ENCODE assay signal across 21 mouse cellular contexts in the genomic region with DNA sequence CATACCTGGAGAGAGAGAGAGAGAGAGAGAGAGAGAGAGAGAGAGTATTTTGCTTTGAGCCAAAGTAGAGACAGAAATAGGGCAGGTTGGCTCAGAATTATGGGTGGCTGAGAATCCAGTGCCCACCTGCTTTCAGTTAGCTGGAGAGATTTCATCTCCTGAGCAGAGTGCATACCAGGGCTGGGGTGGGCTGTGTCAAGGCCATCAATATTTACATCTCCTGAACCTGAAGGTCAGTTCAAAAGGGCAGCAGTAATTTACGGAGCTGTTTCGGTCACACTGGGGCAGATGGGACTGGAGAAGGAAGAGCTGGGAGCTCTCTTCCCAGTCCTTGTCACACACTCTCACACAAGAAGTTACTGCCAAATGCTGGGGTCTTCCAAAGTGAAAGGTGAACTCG.
DNase-seq lines count a peak whose midpoint lies in the region; ATAC-seq lines count a peak whose summit lies in the region.
"Had no signal": no experiment of that assay in that cellular context is flagged by ENCODE, and none has a peak within 500 bp of the region (broad histone marks: within the 10 kb centered on the region; RNA-seq: fewer than 3 reads in every experiment).

No protein-coding gene starts in this region.

- no peak overlapping the region for H3K27ac ChIP-seq in embryonic facial prominence, embryonic 11.5 days (replicated peaks; ENCODE audit: low read depth, low read length)
- peak overlapping the region; percentile 47 for H3K27ac ChIP-seq in neural tube, embryonic 11.5 days (ENCODE audit: low read depth, low read length)
- H3K27ac ChIP-seq: embryonic facial prominence, embryonic 13.5 days; forebrain, embryonic 12.5 days; hindbrain, embryonic 15.5 days had no signal

- no peak overlapping the region for H3K4me3 ChIP-seq in embryonic facial prominence, embryonic 11.5 days (ENCODE audit: low read depth, low read length)
- H3K4me3 ChIP-seq in neural tube, embryonic 11.5 days (ENCODE audit: low read depth, low read length): no peak overlapping the region
- H3K4me3 ChIP-seq: embryonic facial prominence, embryonic 13.5 days; forebrain, embryonic 12.5 days; heart, embryonic 10.5 days; hindbrain, embryonic 15.5 days had no signal

- no peak overlapping the region for H3K9ac ChIP-seq in embryonic facial prominence, embryonic 11.5 days (replicated peaks; ENCODE audit: low read length)
- no peak overlapping the region for H3K9ac ChIP-seq in neural tube, embryonic 11.5 days (ENCODE audit: low read length)
- H3K9ac ChIP-seq: embryonic facial prominence, embryonic 13.5 days; forebrain, embryonic 12.5 days; hindbrain, embryonic 15.5 days had no signal

- H3K36me3 ChIP-seq in embryonic facial prominence, embryonic 11.5 days (replicated peaks; ENCODE audit: control insufficient read depth, insufficient read depth, low read depth, low read length): no peaks in the 10 kb centered on the region
- no peaks in the 10 kb centered on the region for H3K36me3 ChIP-seq in neural tube, embryonic 11.5 days (ENCODE audit: control insufficient read depth, insufficient read depth, low read length)
- H3K36me3 ChIP-seq: embryonic facial prominence, embryonic 13.5 days; heart, embryonic 10.5 days; hindbrain, embryonic 15.5 days had no signal

- no peaks in the 10 kb centered on the region for H3K9me3 ChIP-seq in embryonic facial prominence, embryonic 11.5 days (replicated peaks; ENCODE audit: control insufficient read depth, low read length)
- no peaks in the 10 kb centered on the region for H3K9me3 ChIP-seq in neural tube, embryonic 11.5 days (ENCODE audit: control insufficient read depth, low read length)
- H3K9me3 ChIP-seq: embryonic facial prominence, embryonic 13.5 days; forebrain, embryonic 12.5 days; heart, embryonic 10.5 days; hindbrain, embryonic 15.5 days had no signal

- H3K27me3 ChIP-seq in embryonic facial prominence, embryonic 11.5 days (ENCODE audit: control insufficient read depth, insufficient read depth, low read length): no peaks in the 10 kb centered on the region
- no peaks in the 10 kb centered on the region for H3K27me3 ChIP-seq in neural tube, embryonic 11.5 days (ENCODE audit: control insufficient read depth, insufficient read depth, low read length)
- H3K27me3 ChIP-seq: CH12.LX; embryonic facial prominence, embryonic 13.5 days; forebrain, embryonic 12.5 days; hindbrain, embryonic 15.5 days; Patski had no signal

- peaks cover 3% of the 10 kb centered on the region; the same call in 1 of the 2 replicates for H3K4me1 ChIP-seq in embryonic facial prominence, embryonic 11.5 days (ENCODE audit: control insufficient read depth, insufficient read depth, low read length)
- peaks cover 54% of the 10 kb centered on the region for H3K4me1 ChIP-seq in neural tube, embryonic 11.5 days (ENCODE audit: control insufficient read depth, insufficient read depth, low read length)

- DNase-seq in embryo, embryonic 10 days (ENCODE audit: low spot score): peak; percentile 82
- peak; percentile 74 for DNase-seq in embryo, embryonic 11 days
- DNase-seq in embryonic facial prominence, embryonic 11.5 days (ENCODE audit: low spot score): peak; percentile 55
- peak; percentile 25 for DNase-seq in neural tube, embryonic 11.5 days (ENCODE audit: low spot score)
- no peak for DNase-seq in ovary, postnatal 14 days (ENCODE audit: low spot score)
- no peak for DNase-seq in spleen, postnatal 36 days (ENCODE audit: low spot score in 2 of 2)
- no peak for DNase-seq in adrenal gland, postnatal 36 days
- DNase-seq: adrenal gland, postnatal 25 days; cerebellum, adult 2 months; cerebellum, postnatal 10 days; gastrocnemius, postnatal 10 days; heart, adult 18-20 months; heart, postnatal 10 days had no signal

- ATAC-seq in embryonic facial prominence, embryonic 11.5 days (replicated peaks; ENCODE audit: insufficient number of reproducible peaks, low FRiP score, low TSS enrichment, low read depth): no peak
- ATAC-seq in neural tube, embryonic 11.5 days (ENCODE audit: insufficient read depth, low FRiP score, low TSS enrichment): no peak
- ATAC-seq: activated CD4-positive, CD25-positive, alpha-beta regulatory T cell, adult 4 months; forebrain, embryonic 16.5 days; Patski had no signal

- H3K4me2 ChIP-seq in embryonic facial prominence, embryonic 11.5 days (ENCODE audit: low read depth, low read length): no peak overlapping the region
- no peak overlapping the region for H3K4me2 ChIP-seq in neural tube, embryonic 11.5 days (ENCODE audit: low read depth)
- H3K4me2 ChIP-seq: embryonic facial prominence, embryonic 13.5 days; forebrain, embryonic 12.5 days; hindbrain, embryonic 15.5 days had no signal

- 16% methylated on average over 3 of the region's 3 CpGs for WGBS in embryonic facial prominence, embryonic 11.5 days
- 20% methylated on average over 3 of the region's 3 CpGs for WGBS in neural tube, embryonic 11.5 days

Comparison
In these comparisons a context has a peak if more than half of its experiments do, and no peak if none do; other contexts are left out.
1. DNase-seq: peak in embryo, embryonic 10 days (single experiment), embryo, embryonic 11 days (single experiment), embryonic facial prominence, embryonic 11.5 days (single experiment) and neural tube, embryonic 11.5 days (single experiment); none in ovary, postnatal 14 days (single experiment), spleen, postnatal 36 days (0 of 2) and adrenal gland, postnatal 36 days (0 of 2).